Mouse (Mus musculus): ENCODE measurements around the gene Krtap4-6. TPM values are rescaled to one million over a fixed set of nuclear protein-coding genes. Genes with fewer than 3 reads are reported as not detected.
"Not testable (repeated sequence)": the region's sequence is repeated elsewhere in the genome, so short reads cannot be mapped to it uniquely, and the experiment has no call there.

Krtap4-6 gene
- not detected for polyA plus RNA-seq (2017; shearing (Covaris generic))

DNA sequence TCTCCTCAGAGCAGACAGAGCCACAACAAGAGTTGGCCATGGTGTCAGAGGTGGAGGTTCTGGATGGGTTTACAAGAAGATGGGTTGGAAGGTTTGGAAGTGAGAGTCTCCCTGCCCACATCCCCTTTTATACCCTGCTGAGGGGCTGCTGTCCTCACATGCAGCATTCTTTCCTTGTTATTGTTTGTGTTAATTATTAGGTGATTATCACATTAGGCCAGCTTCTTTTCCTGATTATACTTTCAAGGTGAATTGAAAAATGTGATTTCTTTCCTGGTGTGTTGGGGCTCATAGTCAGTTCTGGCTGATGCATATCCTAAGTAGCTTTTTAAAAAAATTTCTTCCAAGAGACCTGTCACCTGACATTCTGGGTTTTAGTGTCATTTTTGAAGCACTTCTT, at the start of gene Krtap4-6:
Gene Krtap4-6 (minus strand): TSS at position 101 of the 400 bp plus-strand sequence.
- ATAC-seq, result no peak

DNA sequence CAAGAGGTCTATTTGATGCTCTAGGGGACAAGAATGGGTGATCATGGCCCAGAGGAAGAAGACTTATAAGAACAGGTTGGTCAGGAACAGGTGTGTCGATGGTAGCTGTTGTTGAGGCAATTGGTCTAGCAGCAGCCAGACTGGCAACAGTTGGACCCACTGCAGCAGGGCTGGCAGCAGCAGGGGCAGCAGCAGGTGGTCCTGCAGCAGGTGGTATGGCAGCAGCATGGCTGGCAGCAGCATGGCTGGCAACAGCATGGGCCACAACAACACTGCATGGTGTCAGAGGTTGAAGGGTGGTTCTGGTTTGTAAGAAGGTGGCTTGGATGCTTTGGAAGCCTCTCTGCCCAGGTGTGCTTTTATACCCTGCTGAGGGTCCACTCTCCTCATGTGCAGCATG, 24.7 kb upstream of the Krtap4-6 start, which contains the start of gene Gm14190:
Gene Gm14190 (minus strand): TSS at position 278 of the 400 bp plus-strand sequence.
- no peak for ATAC-seq

DNA sequence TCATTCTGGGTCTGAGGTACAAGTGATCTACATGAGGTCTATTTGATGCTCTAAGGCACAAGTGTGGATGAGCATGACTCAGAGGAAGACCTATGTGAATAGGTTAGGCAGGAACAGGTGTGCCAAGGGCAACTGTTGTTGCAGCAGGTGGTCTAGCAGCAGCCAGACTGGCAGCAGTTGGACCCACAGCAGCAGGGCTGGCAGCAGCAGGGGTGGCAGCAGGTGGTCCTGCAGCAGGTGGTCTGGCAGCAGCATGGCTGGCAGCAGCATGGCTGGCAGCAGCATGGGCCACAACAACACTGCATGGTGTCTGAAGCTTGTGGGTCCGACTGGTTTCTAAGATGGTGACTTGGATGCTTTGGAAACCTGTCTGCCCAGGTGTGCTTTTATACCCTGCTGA, 19.5 kb upstream of the Krtap4-6 start:
- not testable (repeated sequence) for ATAC-seq

DNA sequence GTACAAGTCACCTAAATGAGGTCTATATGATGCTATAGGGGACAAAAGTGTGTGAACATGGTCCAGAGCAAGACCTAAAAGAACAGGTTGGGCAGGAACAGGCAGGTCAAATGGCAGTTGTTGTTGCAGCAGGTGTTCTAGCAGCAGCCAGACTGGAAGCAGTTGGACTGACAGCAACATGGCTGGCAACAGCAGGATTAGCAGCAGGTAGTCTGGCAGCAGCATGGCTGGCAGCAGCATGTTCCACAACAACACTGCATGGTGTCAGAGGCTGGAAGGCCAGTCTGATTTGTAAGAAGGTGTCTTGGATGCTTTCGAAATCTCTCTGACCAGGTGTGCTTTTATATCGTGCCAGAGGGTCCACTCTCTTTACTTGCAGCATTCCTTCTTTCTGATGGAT, 17.7 kb upstream of the Krtap4-6 start:
- no peak for ATAC-seq

DNA sequence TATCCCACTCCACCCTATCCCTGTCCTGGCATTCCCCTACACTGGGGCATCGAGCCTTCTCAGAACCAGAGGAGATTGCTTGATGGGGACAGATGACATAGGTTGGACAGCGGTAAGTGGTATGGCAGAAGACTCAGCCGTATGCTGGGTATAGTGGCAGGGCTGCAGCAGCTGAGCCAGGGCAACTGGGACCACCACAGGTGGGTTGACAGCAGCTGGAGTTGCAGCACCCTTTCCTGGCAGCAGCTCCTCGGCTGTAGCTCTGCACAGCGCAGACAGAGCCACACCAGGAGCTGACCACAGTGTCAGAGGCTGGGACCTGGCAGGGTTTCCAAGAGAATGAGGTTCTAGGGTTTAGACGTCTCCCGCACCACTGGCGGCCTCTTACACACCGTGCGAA, 3.0 kb downstream of the Krtap4-6 start:
- ATAC-seq, result no peak

DNA sequence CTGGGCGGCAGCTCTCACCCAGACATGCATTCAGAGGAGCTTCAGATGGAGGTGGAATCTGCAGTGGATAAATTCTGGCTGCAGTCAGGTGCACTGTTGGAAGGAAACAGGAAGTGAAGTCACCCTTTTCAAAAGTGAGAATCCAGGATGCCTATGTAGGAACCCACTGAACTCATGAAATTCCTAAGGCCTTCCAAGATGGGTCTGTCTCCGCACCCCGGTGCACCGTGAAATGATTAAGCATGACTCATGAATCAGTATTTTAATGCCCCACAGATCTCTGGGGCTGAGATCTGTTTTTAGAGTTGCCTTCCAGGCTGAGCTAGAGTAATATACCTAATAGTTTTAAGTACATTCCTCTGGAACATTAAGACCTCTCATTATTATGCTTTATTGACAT, 6.5 kb downstream of the Krtap4-6 start:
- ATAC-seq, result no peak

DNA sequence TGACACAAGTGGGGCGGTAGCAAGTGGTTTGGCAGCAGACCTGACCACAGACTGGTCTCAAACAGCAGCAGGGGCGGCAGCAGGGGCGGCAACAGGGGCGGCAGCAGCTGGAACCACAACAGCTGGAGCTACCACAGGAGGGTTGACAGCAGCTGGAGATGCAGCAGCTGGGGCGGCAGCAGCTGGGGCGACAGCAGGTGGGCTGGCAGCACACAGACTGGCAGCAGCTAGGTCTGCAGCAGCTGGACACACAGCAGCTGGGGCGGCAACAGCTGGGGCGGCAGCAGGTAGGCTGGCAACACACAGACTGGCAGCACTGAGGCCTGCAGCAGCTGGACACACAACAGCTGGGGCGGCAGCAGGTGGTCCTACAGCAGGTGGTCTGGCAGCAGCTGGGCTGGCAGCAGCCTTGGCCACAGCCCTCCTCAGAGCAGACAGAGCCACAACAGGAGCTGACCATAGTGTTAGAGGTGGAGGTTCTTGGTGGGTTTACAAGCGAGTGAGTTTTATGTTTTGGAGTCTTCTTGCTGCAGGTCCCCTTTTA, 7.2 kb downstream of the Krtap4-6 start, which contains the start of gene Gm11563:
Gene Gm11563 (minus strand): TSS at position 494 of the 544 bp plus-strand sequence.
- ATAC-seq, result not testable (repeated sequence)

DNA sequence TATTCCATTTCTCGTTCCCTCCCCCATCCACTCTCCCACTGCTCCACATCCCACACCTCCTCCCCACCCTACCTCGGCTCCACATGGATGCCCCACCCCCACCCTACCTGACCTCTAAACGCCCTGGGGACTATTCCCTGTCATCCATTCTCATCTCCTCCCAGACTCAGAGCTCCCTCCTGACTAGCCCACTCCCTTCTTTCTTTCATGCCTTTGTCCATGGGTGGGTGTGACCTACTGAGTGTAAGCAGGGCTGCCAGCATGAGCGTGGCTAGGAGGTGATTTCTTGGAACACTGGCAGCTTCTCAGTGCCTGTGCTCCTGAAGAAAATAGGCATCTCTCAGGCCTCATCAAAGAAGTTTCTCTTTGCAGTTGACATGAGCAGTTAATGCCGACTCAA, 8.7 kb downstream of the Krtap4-6 start:
- ATAC-seq, result no peak

DNA sequence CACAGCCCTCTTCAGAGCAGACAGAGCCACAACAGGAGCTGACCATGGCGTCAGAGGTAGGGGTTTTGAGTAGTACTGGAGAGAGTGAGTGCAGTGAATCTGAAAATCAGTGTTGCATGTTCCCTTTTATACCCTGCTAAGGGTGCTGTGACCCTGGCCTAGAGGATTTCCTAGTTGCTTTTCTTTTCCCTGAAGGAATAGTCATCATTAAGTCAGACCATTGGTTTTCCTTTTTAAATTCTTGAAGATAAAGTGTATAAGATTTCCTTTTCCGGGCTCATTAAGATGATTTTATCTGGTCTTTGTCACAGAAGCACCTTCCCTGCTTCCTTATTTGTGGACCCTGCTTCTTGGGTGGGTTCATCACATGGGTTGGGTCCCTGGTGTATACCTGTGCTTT, 15.6 kb downstream of the Krtap4-6 start, which contains the start of gene Gm11555:
Gene Gm11555 (minus strand): TSS at position 101 of the 400 bp plus-strand sequence.
- no peak for ATAC-seq

DNA sequence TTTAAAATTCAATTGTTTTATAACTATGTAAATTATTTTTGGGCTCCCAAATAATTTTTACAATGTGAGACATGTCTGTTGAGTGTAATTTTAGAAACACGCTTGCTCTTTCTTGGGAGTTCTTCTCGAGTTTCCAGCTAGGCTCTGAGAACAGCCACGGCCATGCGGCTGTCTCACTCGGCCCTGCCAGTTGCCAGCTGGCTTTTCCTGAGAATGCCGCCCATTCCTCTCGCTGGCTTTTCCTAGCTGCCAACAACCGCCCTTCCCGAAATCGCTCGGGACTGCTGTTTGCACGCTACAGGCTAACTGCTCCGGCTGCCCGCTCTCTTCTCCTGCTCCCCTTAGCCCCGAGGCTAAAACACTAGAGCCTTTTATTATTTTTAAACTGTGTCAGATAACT, 19.3 kb downstream of the Krtap4-6 start:
- no peak for ATAC-seq

DNA sequence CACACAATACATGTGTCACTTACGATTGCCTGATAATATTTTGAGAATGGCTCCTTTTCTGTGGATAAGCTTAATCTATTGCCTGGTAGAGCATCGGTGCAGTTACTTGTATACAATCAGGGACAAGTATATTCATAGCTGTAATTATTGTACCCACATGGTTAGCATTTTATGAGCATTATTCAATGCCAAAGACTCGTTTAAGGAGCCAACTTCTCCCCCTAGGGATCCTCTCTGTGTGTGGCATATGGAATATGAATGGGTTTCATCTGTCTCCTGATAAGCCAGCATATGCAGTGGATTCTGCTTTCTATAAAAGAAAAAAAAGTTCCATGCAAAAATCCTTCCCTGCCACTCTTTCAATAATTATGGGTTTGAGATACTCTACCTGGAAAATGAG, 21.4 kb downstream of the Krtap4-6 start:
- ATAC-seq, result no peak

DNA sequence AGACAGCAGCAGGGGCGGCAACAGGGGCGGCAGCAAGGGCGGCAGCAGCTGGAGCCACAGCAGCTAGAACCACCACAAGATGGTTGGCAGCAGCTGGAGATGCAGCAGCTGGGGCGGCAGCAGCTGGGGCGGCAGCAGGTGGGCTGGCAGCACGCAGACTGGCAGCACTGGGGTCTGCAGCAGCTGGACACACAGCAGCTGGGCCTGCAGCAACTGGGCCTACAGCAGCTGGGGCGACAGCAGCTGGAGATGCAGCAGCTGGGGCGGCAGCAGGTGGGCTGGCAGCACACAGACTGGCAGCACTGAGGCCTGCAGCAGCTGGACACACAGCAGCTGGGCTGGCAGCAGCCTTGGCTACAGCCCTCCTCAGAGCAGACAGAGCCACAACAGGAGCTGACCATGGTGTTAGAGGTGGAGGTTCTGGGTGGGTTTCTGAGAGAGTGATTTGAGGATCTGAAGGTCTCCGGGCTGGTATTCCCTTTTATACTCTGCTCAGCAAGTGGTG, 22.1 kb downstream of the Krtap4-6 start, which contains the start of gene Krtap4-7:
Gene Krtap4-7 (minus strand): TSS at position 455 of the 505 bp plus-strand sequence.
- not testable (repeated sequence) for ATAC-seq

DNA sequence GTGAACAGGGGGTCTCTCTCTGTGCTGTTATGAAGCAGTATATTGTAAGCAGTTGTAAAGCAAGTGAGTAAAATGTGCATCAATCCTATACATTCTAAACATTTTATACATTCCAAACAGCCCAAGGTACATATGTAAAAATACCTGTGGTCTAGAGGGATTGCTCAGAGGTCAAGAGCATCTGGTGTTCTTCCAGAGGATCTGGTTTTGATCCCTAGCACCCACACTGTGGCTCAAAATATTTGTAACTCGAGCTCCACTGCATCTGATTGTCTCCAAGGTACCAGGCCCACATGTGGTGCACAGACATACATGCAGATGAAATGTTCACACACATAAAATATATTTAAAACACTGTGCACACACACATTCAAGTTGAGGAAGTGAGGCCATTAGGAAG, 24.8 kb downstream of the Krtap4-6 start:
- no peak for ATAC-seq

DNA sequence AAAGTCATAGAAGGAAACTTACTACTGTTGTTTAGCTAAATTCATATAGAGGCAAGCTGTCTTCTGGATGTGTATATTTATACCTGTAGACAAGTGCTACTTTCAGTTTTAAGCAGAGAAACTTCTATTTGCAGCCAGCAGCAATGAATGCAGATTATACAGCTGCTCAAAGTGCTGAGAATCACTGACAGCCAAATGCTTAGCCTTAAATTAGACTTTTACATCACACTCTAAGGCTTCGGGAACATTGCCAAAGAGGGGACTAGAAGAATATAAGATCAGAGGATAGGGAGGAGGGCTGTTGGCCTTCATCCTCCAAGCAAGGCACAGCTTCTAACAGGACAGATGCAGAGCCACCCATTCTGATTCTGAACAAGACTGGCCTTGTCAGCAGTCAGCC, 28.7 kb downstream of the Krtap4-6 start:
- no peak for ATAC-seq

DNA sequence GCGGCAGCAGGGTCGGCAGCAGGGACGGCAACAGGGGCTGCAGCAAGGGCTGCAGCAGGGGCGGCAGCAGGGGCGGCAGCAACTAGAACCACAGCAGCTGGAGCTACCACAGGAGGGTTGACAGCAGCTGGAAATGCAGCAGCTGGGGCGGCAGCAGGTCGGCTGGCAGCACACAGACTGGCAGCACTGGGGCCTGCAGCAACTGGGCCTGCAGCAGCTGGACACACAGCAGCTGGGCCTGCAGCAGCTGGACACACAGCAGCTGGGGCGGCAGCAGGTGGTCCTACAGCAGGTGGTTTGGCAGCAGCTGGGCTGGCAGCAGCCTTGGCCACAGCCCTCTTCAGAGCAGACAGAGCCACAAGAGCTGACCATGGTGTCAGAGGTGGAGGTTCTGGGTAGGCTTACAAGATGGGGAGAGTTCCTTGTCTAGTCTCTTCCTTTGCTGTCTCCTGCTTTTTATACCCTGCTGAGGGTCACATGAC, 31.1 kb downstream of the Krtap4-6 start, which contains the start of gene Krtap4-2:
Gene Krtap4-2 (minus strand): TSS at position 432 of the 482 bp plus-strand sequence.
- no peak for ATAC-seq

DNA sequence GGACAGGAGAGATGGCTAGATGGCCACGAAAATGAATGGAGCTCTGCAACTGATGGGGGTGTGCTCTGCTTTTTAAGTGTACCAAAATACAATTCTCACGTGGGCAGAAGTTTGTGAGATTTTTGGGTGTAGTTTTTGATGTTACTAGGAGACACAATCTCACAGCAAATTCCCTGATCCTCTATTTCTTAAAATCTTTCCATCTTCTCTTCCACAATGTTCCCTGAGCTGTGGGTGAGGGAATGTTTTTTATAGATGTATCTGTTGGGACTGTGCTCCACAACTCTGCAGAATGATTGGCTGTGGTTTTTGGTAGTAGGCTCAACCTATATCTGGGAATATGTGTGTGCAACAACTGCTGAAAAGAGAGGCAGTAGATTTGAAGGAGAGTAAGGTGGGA, 32.5 kb downstream of the Krtap4-6 start:
- no peak for ATAC-seq

DNA sequence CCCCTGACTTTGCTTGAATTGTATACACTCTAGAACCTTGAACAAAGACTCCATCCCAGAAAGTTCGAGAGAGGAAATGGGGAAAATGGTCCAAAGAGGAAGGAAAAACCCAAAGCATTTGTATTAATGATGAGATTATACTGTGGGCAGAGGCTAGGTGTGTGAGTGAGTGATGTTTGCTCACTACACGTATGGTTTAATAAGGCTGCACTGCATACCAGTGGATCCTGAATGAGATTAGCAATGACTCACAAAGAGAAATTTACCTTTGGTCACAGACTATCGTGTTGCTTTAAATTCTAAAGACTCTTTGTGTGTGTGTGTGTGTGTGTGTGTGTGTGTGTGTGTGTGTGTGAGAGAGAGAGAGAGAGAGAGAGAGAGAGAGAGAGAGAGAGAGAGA, 34.9 kb downstream of the Krtap4-6 start:
- ATAC-seq, result no peak

DNA sequence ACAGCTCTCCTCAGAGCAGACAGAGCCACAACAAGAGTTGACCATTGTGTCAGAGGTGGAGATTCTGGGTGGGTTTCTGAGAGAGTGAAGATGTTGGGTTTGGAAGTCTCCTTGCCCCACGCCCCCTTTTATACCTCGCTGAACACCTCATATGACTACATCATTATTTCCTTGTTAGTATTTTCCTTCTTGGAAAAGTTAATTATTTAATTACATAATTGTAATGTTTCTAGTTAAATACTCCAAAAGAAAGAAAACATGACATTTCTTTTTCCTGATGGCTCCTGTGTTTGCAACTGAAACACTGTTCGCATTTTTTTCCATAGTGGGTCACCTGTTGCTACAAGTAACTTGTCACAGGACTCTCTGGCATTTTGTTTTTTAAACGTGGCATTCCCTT, 37.6 kb downstream of the Krtap4-6 start, which contains the start of gene Krtap4-1:
Gene Krtap4-1 (minus strand): TSS at position 101 of the 400 bp plus-strand sequence.
- no peak for ATAC-seq

DNA sequence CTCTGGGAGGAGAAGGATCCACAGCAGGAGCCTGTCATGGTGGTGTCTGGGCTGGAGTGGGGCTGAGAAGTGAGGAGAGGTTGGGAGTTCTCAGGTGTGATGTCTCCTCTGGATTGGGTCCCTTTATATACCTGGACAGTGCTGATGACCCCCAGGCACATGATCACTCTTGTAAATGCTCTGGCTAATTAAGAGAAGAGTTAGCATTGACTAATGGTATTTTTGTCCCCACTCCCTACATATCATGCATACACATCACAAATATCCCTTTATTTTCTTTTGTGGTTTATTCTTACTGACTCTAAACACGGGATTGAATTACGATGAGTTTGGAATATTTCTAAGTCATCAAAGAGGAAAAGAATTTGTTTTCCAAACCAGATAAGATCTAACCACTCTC, 45.4 kb downstream of the Krtap4-6 start, which contains the start of gene Gm11562:
Gene Gm11562 (minus strand): TSS at position 101 of the 400 bp plus-strand sequence.
- ATAC-seq, result no peak

Other genes with a start within 250 kb of the Krtap4-6 start
- gene Krt12, start 243.7 kb downstream of the Krtap4-6 start, polyA plus RNA-seq (2017; shearing (Covaris generic)), result not detected
- under 1 TPM in 1 of 2 experiments, not detected in 1; 0.17 TPM for gene Krt20, start 227.8 kb downstream of the Krtap4-6 start, polyA plus RNA-seq (2017; shearing (Covaris generic))
- gene Krt23, start 172.8 kb downstream of the Krtap4-6 start, polyA plus RNA-seq (2017; shearing (Covaris generic)), result not detected
- not detected for gene Krt39, start 144.6 kb downstream of the Krtap4-6 start, polyA plus RNA-seq (2017; shearing (Covaris generic))
- gene Krt40, start 122.8 kb downstream of the Krtap4-6 start, polyA plus RNA-seq (2017; shearing (Covaris generic)), result not detected
- not detected for gene Krtap3-3, start 115.1 kb downstream of the Krtap4-6 start, polyA plus RNA-seq (2017; shearing (Covaris generic))
- not detected for gene Krtap3-2, start 109.1 kb downstream of the Krtap4-6 start, polyA plus RNA-seq (2017; shearing (Covaris generic))
- gene Gm11939, start 106.5 kb downstream of the Krtap4-6 start, polyA plus RNA-seq (2017; shearing (Covaris generic)), result not detected
- not detected for gene Krtap3-1, start 99.3 kb downstream of the Krtap4-6 start, polyA plus RNA-seq (2017; shearing (Covaris generic))
- gene Krtap1-5, start 84.9 kb downstream of the Krtap4-6 start, polyA plus RNA-seq (2017; shearing (Covaris generic)), result not detected
- gene Krtap1-4, start 82.3 kb downstream of the Krtap4-6 start, polyA plus RNA-seq (2017; shearing (Covaris generic)), result not detected
- gene Krtap1-3, start 74.6 kb downstream of the Krtap4-6 start, polyA plus RNA-seq (2017; shearing (Covaris generic)), result not detected
- gene Krtap9-3, start 67.9 kb downstream of the Krtap4-6 start, polyA plus RNA-seq (2017; shearing (Covaris generic)), result not detected
- not detected for gene Gm11938, start 62.7 kb downstream of the Krtap4-6 start, polyA plus RNA-seq (2017; shearing (Covaris generic))
- not detected for gene Gm11937, start 55.8 kb downstream of the Krtap4-6 start, polyA plus RNA-seq (2017; shearing (Covaris generic))
- gene Krtap2-4, start 51.1 kb downstream of the Krtap4-6 start, polyA plus RNA-seq (2017; shearing (Covaris generic)), result not detected
- not detected for gene Gm11562, start 45.5 kb downstream of the Krtap4-6 start, polyA plus RNA-seq (2017; shearing (Covaris generic))
- gene Krtap4-1, start 37.7 kb downstream of the Krtap4-6 start, polyA plus RNA-seq (2017; shearing (Covaris generic)), result not detected
- not detected for gene Krtap4-2, start 30.9 kb downstream of the Krtap4-6 start, polyA plus RNA-seq (2017; shearing (Covaris generic))
- gene Krtap4-7, start 21.9 kb downstream of the Krtap4-6 start, polyA plus RNA-seq (2017; shearing (Covaris generic)), result not detected
- not detected for gene Gm11555, start 15.7 kb downstream of the Krtap4-6 start, polyA plus RNA-seq (2017; shearing (Covaris generic))
- not detected for gene Gm11563, start 7.0 kb downstream of the Krtap4-6 start, polyA plus RNA-seq (2017; shearing (Covaris generic))
- not detected for gene Gm14190, start 24.8 kb upstream of the Krtap4-6 start, polyA plus RNA-seq (2017; shearing (Covaris generic))
- gene Gm14180, start 68.3 kb upstream of the Krtap4-6 start, polyA plus RNA-seq (2017; shearing (Covaris generic)), result not detected
- not detected for gene Gm11595, start 107.0 kb upstream of the Krtap4-6 start, polyA plus RNA-seq (2017; shearing (Covaris generic))
- gene Krtap4-8, start 114.7 kb upstream of the Krtap4-6 start, polyA plus RNA-seq (2017; shearing (Covaris generic)), result not detected
- not detected for gene Krtap4-9, start 119.2 kb upstream of the Krtap4-6 start, polyA plus RNA-seq (2017; shearing (Covaris generic))
- gene Gm11596, start 127.5 kb upstream of the Krtap4-6 start, polyA plus RNA-seq (2017; shearing (Covaris generic)), result not detected
- gene Gm11569, start 133.0 kb upstream of the Krtap4-6 start, polyA plus RNA-seq (2017; shearing (Covaris generic)), result not detected
- not detected for gene Gm11554, start 138.5 kb upstream of the Krtap4-6 start, polyA plus RNA-seq (2017; shearing (Covaris generic))
- not detected for gene Krtap4-13, start 143.9 kb upstream of the Krtap4-6 start, polyA plus RNA-seq (2017; shearing (Covaris generic))
- not detected for gene Gm11564, start 149.7 kb upstream of the Krtap4-6 start, polyA plus RNA-seq (2017; shearing (Covaris generic))
- not detected for gene 2300003K06Rik, start 172.1 kb upstream of the Krtap4-6 start, polyA plus RNA-seq (2017; shearing (Covaris generic))
- not detected for gene Krtap4-16, start 185.6 kb upstream of the Krtap4-6 start, polyA plus RNA-seq (2017; shearing (Covaris generic))
- not detected for gene Gm11568, start 192.0 kb upstream of the Krtap4-6 start, polyA plus RNA-seq (2017; shearing (Covaris generic))
- not detected for gene Gm11559, start 198.5 kb upstream of the Krtap4-6 start, polyA plus RNA-seq (2017; shearing (Covaris generic))
- not detected for gene Krtap9-1, start 207.4 kb upstream of the Krtap4-6 start, polyA plus RNA-seq (2017; shearing (Covaris generic))
- not detected for gene Gm11567, start 213.2 kb upstream of the Krtap4-6 start, polyA plus RNA-seq (2017; shearing (Covaris generic))
- not detected for gene Krtap31-1, start 242.0 kb upstream of the Krtap4-6 start, polyA plus RNA-seq (2017; shearing (Covaris generic))
- not detected for gene Gm11565, start 248.8 kb upstream of the Krtap4-6 start, polyA plus RNA-seq (2017; shearing (Covaris generic))